20 mouse cellular contexts compared by ENCODE assay signal in genomic region chr16:57439206-57439605, GRCm38 (mm10).
DNase-seq lines count a peak whose midpoint lies in the region; ATAC-seq and TF ChIP-seq lines count a peak whose summit lies in the region.
"Had no signal": no experiment of that assay in that cellular context is flagged by ENCODE, and none has a peak within 500 bp of the region (broad histone marks: within the 10 kb centered on the region; RNA-seq: fewer than 3 reads in every experiment).

No protein-coding gene starts in this region.

- peak; percentile 20 to 31 for DNase-seq in cerebellum, postnatal 14 days
- DNase-seq in cerebellum, adult 9-11 months: no peak
- peak; percentile 23 for DNase-seq in kidney, adult 18-20 months
- DNase-seq in kidney, postnatal 4 days: peak; percentile 31 to 50
- no peak for DNase-seq in stomach, postnatal 0 days (ENCODE audit: low spot score)
- no peak for DNase-seq in frontal cortex, postnatal 25 days (ENCODE audit: low spot score in 2 of 2)
- no peak for DNase-seq in thymus, postnatal 36 days
- DNase-seq: cerebellum, adult 9-10 months; layer of hippocampus, adult 9-11 months; retina, postnatal 1 day had no signal

- H3K27ac ChIP-seq in kidney, embryonic 15.5 days: no peak overlapping the region
- H3K27ac ChIP-seq in stomach, postnatal 0 days (replicated peaks): peak overlapping the region; percentile 46
- H3K27ac ChIP-seq: kidney, postnatal 0 days; liver, embryonic 12.5 days; lung, embryonic 15.5 days; midbrain, embryonic 13.5 days; neural tube, embryonic 15.5 days had no signal

- no peaks in the 10 kb centered on the region for H3K36me3 ChIP-seq in kidney, embryonic 15.5 days
- no peaks in the 10 kb centered on the region for H3K36me3 ChIP-seq in stomach, postnatal 0 days (ENCODE audit: control insufficient read depth, insufficient read depth, low read length)
- H3K36me3 ChIP-seq: hindbrain, embryonic 13.5 days; liver, embryonic 12.5 days; lung, embryonic 15.5 days; midbrain, embryonic 13.5 days; neural tube, embryonic 15.5 days had no signal

- no peaks in the 10 kb centered on the region for H3K27me3 ChIP-seq in kidney, embryonic 15.5 days
- no peaks in the 10 kb centered on the region for H3K27me3 ChIP-seq in stomach, postnatal 0 days (ENCODE audit: control insufficient read depth, insufficient read depth, low read length)
- H3K27me3 ChIP-seq: hindbrain, embryonic 13.5 days; liver, embryonic 12.5 days; lung, embryonic 15.5 days; midbrain, embryonic 13.5 days; neural tube, embryonic 15.5 days had no signal

- H3K4me1 ChIP-seq in kidney, embryonic 15.5 days: peaks cover 38% of the 10 kb centered on the region
- H3K4me1 ChIP-seq in stomach, postnatal 0 days (replicated peaks; ENCODE audit: control insufficient read depth, insufficient read depth): no peaks in the 10 kb centered on the region; the same call in 1 of the 2 replicates
- H3K4me1 ChIP-seq: midbrain, embryonic 13.5 days had no signal

- H3K9ac ChIP-seq in kidney, embryonic 15.5 days: no peak overlapping the region
- no peak overlapping the region for H3K9ac ChIP-seq in stomach, postnatal 0 days (ENCODE audit: low read length)
- H3K9ac ChIP-seq: hindbrain, embryonic 13.5 days; liver, embryonic 12.5 days; lung, embryonic 15.5 days; midbrain, embryonic 13.5 days; neural tube, embryonic 15.5 days had no signal

- TF ChIP-seq CTCF in stomach, postnatal 0 days (IDR thresholded peaks at IDR 0.05; ENCODE audit: low read depth): no peak

- ATAC-seq in kidney, embryonic 15.5 days (replicated peaks; ENCODE audit: low FRiP score): no peak; the same call in 1 of the 2 replicates
- no peak for ATAC-seq in stomach, postnatal 0 days (ENCODE audit: low FRiP score, low TSS enrichment)
- ATAC-seq: forebrain, embryonic 14.5 days; liver, embryonic 12.5 days; midbrain, embryonic 13.5 days had no signal

- H3K4me3 ChIP-seq in kidney, embryonic 15.5 days (replicated peaks): no peak overlapping the region
- no peak overlapping the region for H3K4me3 ChIP-seq in stomach, postnatal 0 days (ENCODE audit: low read depth, low read length)
- H3K4me3 ChIP-seq: erythroblast, embryonic 14.5 days; hindbrain, embryonic 13.5 days; liver, embryonic 12.5 days; lung, embryonic 15.5 days; midbrain, embryonic 13.5 days; myocyte; neural tube, embryonic 15.5 days had no signal

- TF ChIP-seq EP300 in stomach, postnatal 0 days (optimal IDR thresholded peaks at IDR 0.05): no peak

- H3K9me3 ChIP-seq in kidney, embryonic 15.5 days (replicated peaks): no peaks in the 10 kb centered on the region
- H3K9me3 ChIP-seq in stomach, postnatal 0 days (ENCODE audit: control insufficient read depth, low read length): no peaks in the 10 kb centered on the region
- H3K9me3 ChIP-seq: hindbrain, embryonic 13.5 days; liver, embryonic 12.5 days; lung, embryonic 15.5 days; midbrain, embryonic 13.5 days; neural tube, embryonic 15.5 days had no signal

- H3K4me2 ChIP-seq in kidney, embryonic 15.5 days: no peak overlapping the region
- no peak overlapping the region for H3K4me2 ChIP-seq in stomach, postnatal 0 days (replicated peaks; ENCODE audit: low read depth)
- H3K4me2 ChIP-seq: hindbrain, embryonic 13.5 days; liver, embryonic 12.5 days; lung, embryonic 15.5 days; midbrain, embryonic 13.5 days; neural tube, embryonic 15.5 days had no signal

- 79% methylated on average over 11 of the region's 11 CpGs for WGBS in kidney, embryonic 15.5 days
- WGBS in stomach, postnatal 0 days: 69% methylated on average over 11 of the region's 11 CpGs

Comparison
In these comparisons a context has a peak if more than half of its experiments do, and no peak if none do; other contexts are left out.
1. DNase-seq: peak in cerebellum, postnatal 14 days (2 of 2), kidney, adult 18-20 months (single experiment) and kidney, postnatal 4 days (2 of 2); none in cerebellum, adult 9-11 months (single experiment), stomach, postnatal 0 days (single experiment), frontal cortex, postnatal 25 days (0 of 2) and thymus, postnatal 36 days (0 of 2).